Mouse (Mus musculus) layer of hippocampus, adult 2 months (tissue): ENCODE results near the gene Znrd1. TPM values are rescaled to one million over a fixed set of nuclear protein-coding genes. Genes with fewer than 3 reads are reported as not detected.
A peak's percentile ranks its signal among the peaks of the same experiment; 100 is the strongest.
"Not testable (repeated sequence)": the region's sequence is repeated elsewhere in the genome, so short reads cannot be mapped to it uniquely, and the experiment has no call there.

Source experiments
- DNase-seq, 2 experiments: peaks; one replicate each; pipeline ENCODE4 v3.0.0; 2022; ENCODE audit warnings: low spot score in 2 of 2
- H3K27ac ChIP-seq: fragments of 200-600 bp; 2 replicates; pipeline ENCODE4 v1.8.1; 2022
- H3K4me3 ChIP-seq: fragments of 200-600 bp; 2 replicates; pipeline ENCODE4 v1.8.1; 2022; ENCODE audit warnings: mild to moderate bottlenecking
- CTCF ChIP-seq: fragments of 200-600 bp; conservative IDR thresholded peaks from 2 replicates; pipeline ENCODE4 v1.8.1; 2022; ENCODE audit warnings: antibody characterized with exemption, mild to moderate bottlenecking, moderate library complexity
- long read RNA-seq, 2 experiments: library from polyadenylated mRNA; stranded (forward); transcript quantifications; one replicate each; pipeline ENCODE4 v2.0.0; 2021; ENCODE audit warnings: borderline mapping rate in 2 of 2
- total RNA-seq, 2 experiments: library from RNA; stranded (reverse); gene quantifications; 2 replicates each; pipeline ENCODE4 v1.2.3; 2021

Znrd1 gene
- 10 to 100 TPM; 30.6 to 34.5 TPM for total RNA-seq
- long read RNA-seq, experiment 1, transcript Znrd1-202 (5 exons, 710 nt) = major isoform, 13 of 17 reads
- long read RNA-seq, experiment 1, partial matches to known transcripts = 0 of 17 reads
- long read RNA-seq, experiment 1, other reads (novel, unspliced or antisense) = 0 of 17 reads
- long read RNA-seq, experiment 2, transcript Znrd1-202 (5 exons, 710 nt) = major isoform, 17 of 24 reads
- long read RNA-seq, experiment 2, transcript Znrd1-201 (4 exons, 742 nt) = minor isoform, 6 of 24 reads
- long read RNA-seq, experiment 2, partial matches to known transcripts = 0 of 24 reads
- long read RNA-seq, experiment 2, other reads (novel, unspliced or antisense) = 1 of 24 reads

DNA sequence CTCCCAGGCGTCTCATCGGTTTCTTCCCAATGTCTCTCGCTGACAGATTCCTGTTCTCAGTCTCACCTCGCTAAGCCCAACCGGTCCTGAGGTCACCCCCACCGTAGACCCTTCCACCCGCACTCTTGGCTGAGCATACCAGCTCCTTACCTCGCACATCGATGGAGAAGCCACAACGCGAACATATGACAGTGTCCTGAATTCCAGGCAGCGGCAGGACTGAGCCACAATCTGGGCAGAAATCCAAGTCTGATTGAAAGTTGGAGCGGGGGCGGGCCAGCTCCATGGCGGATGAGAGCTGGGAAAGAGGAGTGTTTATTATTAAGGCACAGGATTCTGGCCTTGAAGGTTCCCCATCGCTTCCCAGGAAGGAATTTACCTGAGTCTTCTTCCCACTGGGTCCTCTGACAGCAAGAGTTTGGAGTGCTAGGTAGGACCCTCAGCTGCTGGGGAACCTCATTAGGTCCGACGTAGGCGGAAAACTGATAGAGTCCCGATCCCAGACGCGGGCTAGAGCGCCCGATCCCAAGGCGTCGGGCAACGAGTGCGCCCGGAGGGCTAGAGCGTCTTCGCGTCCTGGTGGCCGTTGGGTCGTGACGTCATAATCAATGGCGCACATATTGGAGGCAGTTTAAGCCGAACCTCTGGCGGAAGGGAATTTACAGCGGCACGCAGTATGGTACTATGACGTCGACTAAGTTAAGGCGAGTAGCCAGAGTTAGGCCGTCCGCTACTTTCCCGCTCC is at the start of gene Znrd1, which contains the start of gene Znrd1as:
Gene Znrd1 (minus strand): TSS at position 561 of the 745 bp plus-strand sequence.
Gene Znrd1as (plus strand): TSS at position 594 of the 745 bp plus-strand sequence.
- H3K27ac ChIP-seq = peak within 1 kb of the TSS; percentile 97
- peak within 1 kb of the TSS; percentile 83 for H3K4me3 ChIP-seq
- peak; percentile 95 to 96 for DNase-seq
- no peak for TF ChIP-seq CTCF

DNA sequence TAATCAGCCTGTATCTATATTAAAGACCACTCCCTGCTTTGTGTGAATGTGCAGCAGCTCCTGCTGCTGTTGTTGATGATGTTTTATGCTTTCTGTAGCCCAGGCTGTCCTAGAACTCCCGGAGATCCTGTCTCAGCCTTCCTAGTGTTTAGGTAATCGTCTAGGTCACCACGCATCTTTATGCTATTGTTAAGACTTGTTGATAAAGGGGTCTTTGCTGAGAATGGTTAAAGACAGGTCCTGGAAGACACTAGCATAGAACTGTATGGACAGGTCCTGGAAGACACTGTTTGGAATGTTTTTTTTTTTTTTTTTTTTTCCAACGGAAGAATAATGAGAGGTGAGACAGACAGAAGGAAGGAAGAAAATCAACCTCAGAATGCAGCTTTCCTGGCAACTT is 45.0 kb upstream of the Znrd1 start:
- DNase-seq = no peak
- H3K4me3 ChIP-seq = peak overlapping the region; percentile 70
- TF ChIP-seq CTCF = no peak
- no peak overlapping the region for H3K27ac ChIP-seq

DNA sequence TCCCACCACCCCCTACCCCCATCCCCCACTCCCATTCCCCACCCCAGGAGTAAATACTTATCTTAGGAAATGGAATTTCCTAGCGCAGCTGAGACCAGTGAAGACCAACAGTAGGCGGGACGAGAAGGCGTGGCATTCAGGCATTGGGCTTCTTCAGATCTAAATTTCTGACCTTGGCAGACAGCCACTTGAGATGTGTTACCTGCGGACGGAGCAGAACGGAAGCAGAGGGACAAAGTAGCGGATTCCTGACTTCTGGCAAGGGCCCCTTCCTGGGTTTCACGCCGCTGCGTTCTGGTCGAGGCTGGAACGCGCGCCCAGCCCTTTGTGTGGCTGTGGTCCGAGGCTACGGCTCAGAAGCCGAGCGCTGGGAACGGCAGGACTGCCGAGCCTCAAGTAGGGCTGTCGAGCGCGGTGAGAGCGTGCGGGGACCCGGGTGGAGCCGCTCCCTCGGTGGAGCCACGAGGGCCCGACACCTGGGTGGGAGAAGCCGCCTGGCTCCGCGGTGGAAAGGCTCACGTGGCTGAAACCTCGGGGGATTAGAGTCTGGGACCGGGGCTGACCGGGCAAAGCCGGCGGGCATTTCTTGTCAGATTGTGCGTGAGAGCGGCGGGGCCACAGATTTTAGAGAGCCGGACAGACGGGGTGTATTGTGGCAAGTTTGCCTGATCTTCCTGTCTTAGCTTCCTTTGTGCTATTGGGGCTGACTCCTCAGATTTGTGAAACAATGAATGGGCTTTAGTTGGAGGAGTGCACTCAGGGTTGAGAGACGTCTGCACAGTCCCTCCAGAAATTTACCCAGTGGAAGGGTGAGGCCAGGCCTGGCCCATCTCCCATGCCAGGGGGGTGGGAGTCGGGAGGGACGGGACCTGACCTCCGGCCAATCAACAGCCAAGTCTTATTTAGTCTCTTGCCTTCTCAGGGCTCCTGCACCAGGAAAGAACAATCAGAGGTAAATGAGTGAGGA is 44.3 kb upstream of the Znrd1 start:
- peak overlapping the region; percentile 80 for H3K27ac ChIP-seq
- H3K4me3 ChIP-seq = peak overlapping the region; percentile 70
- TF ChIP-seq CTCF = no peak
- DNase-seq = peak; percentile 4 to 33

DNA sequence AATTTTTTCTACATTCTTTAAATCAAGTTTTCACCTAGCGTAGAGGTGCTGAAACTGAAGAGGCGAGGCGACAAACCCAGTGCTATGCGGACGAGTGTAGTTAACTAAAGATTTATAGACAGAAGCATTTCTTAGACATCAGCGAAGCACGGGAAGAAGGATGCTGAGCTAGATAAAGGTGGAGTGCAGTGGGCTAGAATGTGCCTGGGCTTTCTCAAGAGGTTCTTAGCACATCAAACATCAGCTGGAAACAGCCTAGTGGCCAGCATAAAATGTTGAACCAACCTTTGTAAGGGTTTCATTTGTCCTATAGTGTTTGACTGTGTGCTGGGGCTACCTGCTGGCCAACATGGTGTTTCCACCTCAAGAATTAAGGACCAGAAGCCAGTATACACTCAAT is 42.5 kb upstream of the Znrd1 start, which contains the start of gene Zfp57:
Gene Zfp57 (plus strand): TSS at position 301 of the 400 bp plus-strand sequence.
- Histone ChIP-seq H3K27ac (no peak within 1 kb of the TSS), H3K4me3 (no peak within 1 kb of the TSS)
- no peak for DNase-seq
- TF ChIP-seq CTCF = no peak

DNA sequence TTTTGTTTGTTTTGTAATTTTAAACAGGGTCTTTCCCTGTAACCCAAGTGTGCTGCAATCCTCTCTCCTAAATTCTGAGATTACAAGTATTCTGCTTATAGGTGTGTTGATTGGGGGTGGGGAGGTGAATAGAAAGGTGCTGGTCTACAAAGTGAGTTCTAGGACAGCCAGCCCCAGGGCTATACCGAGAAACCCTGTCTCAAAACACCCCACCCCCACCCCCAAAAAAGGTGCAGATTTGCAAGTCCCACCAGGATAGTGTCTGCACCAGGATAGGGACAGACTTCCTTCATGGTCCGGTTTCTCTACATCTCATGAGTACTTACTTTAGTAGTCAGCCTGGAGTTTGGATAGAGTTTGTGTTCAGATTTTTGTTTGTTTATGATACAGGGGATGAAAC is 40.1 kb upstream of the Znrd1 start:
- Histone ChIP-seq H3K4me3 (no peak overlapping the region), H3K27ac (no peak overlapping the region)
- TF ChIP-seq CTCF = no peak
- DNase-seq = no peak

DNA sequence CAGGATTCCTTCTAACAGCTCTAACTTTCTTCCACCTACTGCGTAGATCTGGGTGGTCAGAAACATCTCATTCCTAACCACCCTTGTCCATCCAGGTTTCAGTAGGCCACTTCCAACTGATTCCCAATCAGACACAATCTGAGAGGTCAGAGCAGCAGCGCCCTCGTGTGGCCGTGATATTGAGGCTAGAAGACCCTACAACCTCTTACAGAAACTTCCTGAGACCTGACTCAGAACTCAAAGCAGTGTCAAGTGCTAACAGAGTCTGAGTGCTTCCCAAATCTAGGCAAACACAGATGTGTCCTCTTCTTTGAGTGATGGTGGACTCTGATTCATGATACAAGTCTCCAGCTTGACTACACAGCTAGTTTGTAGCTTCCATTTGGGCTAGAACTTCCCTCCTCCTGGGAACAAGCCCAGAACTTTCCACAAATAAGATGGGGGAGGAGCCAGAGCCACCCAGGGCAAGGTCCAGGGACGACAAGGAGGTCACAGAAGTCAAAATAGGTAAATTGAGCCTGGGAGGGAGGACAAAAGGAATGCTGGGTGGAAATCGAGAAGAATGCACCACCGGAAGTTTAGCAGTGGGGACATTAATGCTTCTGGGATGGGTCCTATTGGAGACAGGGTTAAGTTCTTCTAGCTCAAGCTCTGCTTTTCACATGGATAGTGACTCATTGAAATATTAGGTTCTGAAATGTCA is 38.8 kb upstream of the Znrd1 start:
- TF ChIP-seq CTCF = peak; percentile 90
- Histone ChIP-seq H3K4me3 (no peak overlapping the region), H3K27ac (no peak overlapping the region)
- peak; percentile 68 to 80 for DNase-seq

DNA sequence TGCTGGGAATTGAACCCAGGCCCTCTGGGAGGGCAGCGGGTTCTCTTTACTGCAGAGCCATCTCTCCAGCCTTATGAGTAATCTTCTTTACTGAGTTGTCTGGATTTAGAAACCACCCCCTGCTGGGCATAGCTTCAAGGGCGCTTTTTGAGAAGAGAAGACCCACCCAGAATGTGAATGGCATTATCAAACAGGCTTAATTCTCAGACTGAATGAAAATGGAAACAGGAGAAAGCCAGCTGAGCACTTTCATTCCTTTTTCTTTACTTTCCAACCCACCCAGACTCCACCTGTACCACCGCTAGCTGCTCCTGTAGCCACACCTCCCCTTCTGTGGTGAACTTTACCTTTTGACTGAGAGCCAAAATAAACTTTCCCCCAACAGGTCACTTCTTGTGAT is 37.1 kb upstream of the Znrd1 start:
- no peak for DNase-seq
- Histone ChIP-seq H3K4me3 (no peak overlapping the region), H3K27ac (no peak overlapping the region)
- TF ChIP-seq CTCF = no peak

DNA sequence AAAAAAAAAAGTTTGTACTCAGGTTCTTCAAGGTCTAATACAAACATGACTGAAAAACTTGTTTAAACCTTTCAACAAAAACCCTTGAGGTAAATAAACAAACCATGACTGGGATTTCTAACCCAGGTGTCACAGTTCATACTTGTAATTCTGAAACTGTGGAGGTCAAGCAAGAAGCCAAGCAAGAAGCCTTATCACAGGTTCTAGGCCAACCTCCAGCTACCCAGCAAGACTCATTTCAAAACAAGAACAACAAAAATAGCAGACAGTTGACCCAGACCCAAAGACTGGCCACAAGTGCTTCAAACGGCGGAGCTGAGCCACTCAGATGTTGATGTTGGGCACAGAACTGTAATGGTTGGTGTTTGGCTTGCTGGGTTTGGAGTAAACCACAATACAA is 36.2 kb upstream of the Znrd1 start:
- DNase-seq = no peak
- TF ChIP-seq CTCF = no peak
- no peak overlapping the region for H3K27ac ChIP-seq
- no peak overlapping the region for H3K4me3 ChIP-seq

DNA sequence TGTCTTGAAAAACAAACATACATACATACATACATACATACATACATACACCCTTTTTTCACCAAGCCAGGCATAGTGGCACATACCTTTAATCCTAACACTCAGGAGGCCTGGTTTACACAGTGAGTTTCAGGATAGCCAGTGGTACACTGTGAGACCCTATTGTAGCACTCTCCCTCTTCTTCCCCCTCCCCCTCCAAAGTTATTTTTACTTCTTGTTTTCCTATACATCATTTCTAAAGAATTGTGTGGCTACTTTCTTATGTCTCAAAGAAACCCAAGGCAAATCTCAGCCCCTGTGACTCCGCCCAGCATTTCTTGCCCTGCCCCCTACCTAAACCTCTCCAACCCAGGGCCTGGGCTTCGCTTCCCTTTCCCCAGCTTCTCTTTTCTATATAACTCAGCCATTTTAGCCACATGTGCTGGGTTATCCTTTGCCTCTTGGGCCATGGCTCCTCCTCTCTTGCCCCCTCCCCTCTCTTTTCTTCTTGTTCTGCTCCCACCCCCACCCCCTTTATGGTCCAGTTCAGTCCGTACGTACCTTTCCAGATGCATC is 35.5 kb upstream of the Znrd1 start:
- no peak for TF ChIP-seq CTCF
- Histone ChIP-seq H3K27ac (no peak overlapping the region), H3K4me3 (no peak overlapping the region)
- no peak for DNase-seq

DNA sequence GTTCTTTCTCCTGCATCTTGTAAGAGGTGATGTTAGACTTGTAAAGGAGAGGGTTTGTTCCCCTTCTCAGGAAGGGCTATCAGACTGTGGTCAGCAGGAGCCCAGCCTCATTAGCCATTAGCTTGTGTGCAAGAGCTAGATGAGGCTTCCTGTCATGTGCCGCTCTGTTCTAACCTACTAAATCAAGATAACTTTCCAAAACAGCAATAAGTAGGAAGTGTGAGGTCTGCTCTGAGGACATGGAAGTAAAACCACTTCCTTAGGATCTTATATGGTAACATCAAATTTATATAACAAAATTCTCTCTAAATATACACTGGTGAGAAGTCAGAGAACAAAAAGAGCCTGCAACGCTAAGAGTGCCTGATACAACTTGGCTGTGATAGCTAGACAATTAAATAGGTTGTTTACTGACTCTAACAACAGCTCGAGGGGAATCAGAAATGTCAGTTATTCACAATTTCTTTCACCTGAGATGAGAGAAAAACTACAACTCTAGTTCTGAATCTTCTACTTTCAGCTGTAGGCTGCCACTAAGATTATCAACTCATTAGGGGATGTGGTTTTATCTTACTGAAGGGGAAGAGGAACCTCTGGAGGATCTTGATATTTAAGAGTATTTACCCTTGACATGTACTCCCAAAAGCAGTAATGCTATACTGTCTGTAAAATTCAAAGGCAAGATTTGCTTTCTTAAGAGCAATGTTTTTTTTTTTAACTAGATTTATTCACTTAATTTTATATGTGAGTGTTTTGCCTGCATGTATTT is 34.2 kb upstream of the Znrd1 start:
- Histone ChIP-seq H3K27ac (no peak overlapping the region), H3K4me3 (no peak overlapping the region)
- TF ChIP-seq CTCF = no peak
- no peak for DNase-seq

DNA sequence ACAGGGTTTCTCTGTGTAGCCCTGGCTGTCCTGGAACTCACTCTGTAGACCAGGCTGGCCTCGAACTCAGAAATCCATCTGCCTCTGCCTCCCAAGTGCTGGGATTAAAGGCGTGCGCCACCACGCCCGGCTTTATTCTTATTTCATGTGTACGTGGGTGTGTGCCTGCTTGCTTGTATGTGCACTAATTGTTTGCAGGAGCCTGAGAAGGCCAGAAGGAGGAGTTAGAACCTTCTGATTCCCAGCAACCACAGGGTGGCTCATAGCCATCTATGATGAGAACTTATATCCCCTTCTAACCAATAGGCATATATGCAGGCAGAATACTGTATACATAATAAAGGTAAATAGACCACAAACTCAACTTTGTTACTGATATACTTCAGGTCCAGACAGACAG is 32.3 kb upstream of the Znrd1 start:
- not testable (repeated sequence) for H3K4me3 ChIP-seq, DNase-seq, H3K27ac ChIP-seq
